Mouse (Mus musculus): ENCODE results near the gene Gm6588.

DNA sequence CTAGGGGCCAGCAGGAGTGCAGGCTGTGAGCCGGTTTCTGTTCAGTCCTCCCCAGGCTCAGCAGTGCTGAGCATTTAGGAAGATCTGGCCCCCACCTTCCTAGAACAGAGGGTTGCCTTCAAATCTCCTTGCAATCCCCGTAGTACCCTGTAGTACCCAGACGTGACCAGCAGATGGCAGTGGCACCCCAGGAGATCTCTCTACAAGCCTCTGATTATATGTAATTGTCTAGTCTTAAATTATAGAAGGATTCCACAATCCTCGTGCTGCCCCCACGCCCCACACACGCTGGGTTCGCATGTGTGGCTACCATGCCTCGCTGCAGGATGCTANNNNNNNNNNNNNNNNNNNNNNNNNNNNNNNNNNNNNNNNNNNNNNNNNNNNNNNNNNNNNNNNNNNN, 16.2 kb upstream of the Gm6588 start:
- no peak for TF ChIP-seq POLR2A (IDR thresholded peaks at IDR 0.05; ENCODE audit: low read depth, low read length)
- peak; percentile 86 for TF ChIP-seq CTCF (conservative IDR thresholded peaks at IDR 0.05; ENCODE audit: insufficient read depth, insufficient read length, low read depth, low read length)
